Mouse (Mus musculus) intestine, embryonic 15.5 days (tissue): ENCODE measurements at regions not wholly inside any gene's neighbourhood (a gene's known extent, or its start where the extent isn't known, plus 50 kb on each side); places are given as distances from the start of the nearest gene placed in this dataset.

ENCODE experiments used
- ATAC-seq: fragments of 200-750 bp; cut with Nextera tagmentation; 2 replicates; pipeline ENCODE4 v1.8.0; 2017; ENCODE audit warnings: moderate TSS enrichment, moderate library complexity
- H3K27ac ChIP-seq: fragments of 300-500 bp; sonication (generic); 2 replicates; pipeline ENCODE4 v1.5.1; 2015; ENCODE audit warnings: mild to moderate bottlenecking, inconsistent platforms
- H3K27me3 ChIP-seq: fragments of 300-500 bp; sonication (generic); replicated peaks from 2 replicates; pipeline ENCODE4 v1.6.1; 2015; ENCODE audit warnings: inconsistent platforms
- H3K36me3 ChIP-seq: fragments of 300-500 bp; sonication (generic); 2 replicates; pipeline ENCODE4 v1.6.1; 2015; ENCODE audit warnings: inconsistent platforms
- H3K4me1 ChIP-seq: fragments of 300-500 bp; sonication (generic); replicated peaks from 2 replicates; pipeline ENCODE4 v1.6.1; 2015; ENCODE audit warnings: inconsistent platforms
- H3K4me2 ChIP-seq: fragments of 300-500 bp; sonication (generic); replicated peaks from 2 replicates; pipeline ENCODE4 v1.6.1; 2015; ENCODE audit warnings: mild to moderate bottlenecking, inconsistent platforms
- H3K4me3 ChIP-seq: fragments of 300-500 bp; sonication (generic); replicated peaks from 2 replicates; pipeline ENCODE4 v1.5.1; 2015; ENCODE audit warnings: inconsistent platforms
- H3K9ac ChIP-seq: fragments of 300-500 bp; sonication (generic); 2 replicates; pipeline ENCODE4 v1.6.1; 2015; ENCODE audit warnings: inconsistent platforms
- H3K9me3 ChIP-seq: fragments of 300-500 bp; sonication (generic); 2 replicates; pipeline ENCODE4 v1.6.1; 2016; ENCODE audit warnings: inconsistent platforms
- WGBS: fragments of 180-500 bp; shearing (Covaris S2); methylation state at CpG from one replicate; pipeline ENCODE4 v1.1.7; 2015; 5-methylcytosine and 5-hydroxymethylcytosine counted together

DNA sequence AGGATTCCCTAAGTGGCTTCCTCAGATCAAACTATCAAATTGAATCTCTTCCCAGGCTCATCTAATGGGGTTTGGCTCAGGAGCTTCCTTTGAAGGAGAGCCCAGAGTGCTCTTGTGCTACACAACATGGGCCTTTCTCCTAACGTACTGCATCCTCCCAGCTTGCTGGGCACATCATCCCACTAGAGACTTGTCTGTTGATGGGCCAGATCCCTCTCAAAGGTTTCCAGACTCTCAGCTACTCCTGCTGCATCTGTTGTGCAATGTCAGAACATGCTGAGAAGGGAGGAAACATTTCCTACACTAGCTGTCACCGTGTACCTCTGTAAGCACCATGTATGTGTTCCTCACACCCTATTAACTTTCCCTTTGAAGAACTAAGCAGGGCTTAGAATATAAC, 605.0 kb upstream of the Adamts9 start:
- Histone ChIP-seq H3K4me2 (no peak overlapping the region), H3K9me3 (no peaks in the 10 kb centered on the region), H3K4me1 (no peaks in the 10 kb centered on the region), H3K4me3 (no peak overlapping the region), H3K27ac (no peak overlapping the region), H3K27me3 (no peaks in the 10 kb centered on the region), H3K36me3 (no peaks in the 10 kb centered on the region), H3K9ac (no peak overlapping the region)
- ATAC-seq = no peak
- 75% methylated on average over 2 of the region's 2 CpGs for WGBS

DNA sequence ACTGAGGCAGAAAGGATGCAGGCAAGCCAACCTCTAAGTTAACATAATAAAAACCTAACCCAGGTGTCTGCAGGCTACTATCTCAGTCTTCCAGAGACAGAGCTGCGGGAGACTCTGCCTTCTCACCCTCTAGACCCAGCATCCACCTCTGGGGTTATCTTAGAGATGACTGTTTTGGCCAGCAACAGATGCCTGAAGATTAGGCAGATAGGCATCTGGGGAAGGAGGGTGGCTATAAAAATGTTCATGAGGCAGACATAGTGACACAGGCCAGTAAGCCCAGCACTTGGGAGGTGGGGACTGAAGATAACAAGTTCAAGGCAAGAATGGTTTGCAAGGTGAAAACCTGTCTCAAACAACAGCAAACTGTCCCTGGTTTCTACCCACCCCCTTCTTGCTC, 601.0 kb upstream of the Adamts9 start:
- no peaks in the 10 kb centered on the region for H3K4me1 ChIP-seq
- H3K27ac ChIP-seq = no peak overlapping the region
- ATAC-seq = no peak
- no peaks in the 10 kb centered on the region for H3K27me3 ChIP-seq
- H3K4me3 ChIP-seq = no peak overlapping the region
- WGBS = 41% methylated on average over 1 of the region's 1 CpGs
- H3K9ac ChIP-seq = no peak overlapping the region
- no peaks in the 10 kb centered on the region for H3K36me3 ChIP-seq
- H3K9me3 ChIP-seq = no peaks in the 10 kb centered on the region
- H3K4me2 ChIP-seq = no peak overlapping the region

DNA sequence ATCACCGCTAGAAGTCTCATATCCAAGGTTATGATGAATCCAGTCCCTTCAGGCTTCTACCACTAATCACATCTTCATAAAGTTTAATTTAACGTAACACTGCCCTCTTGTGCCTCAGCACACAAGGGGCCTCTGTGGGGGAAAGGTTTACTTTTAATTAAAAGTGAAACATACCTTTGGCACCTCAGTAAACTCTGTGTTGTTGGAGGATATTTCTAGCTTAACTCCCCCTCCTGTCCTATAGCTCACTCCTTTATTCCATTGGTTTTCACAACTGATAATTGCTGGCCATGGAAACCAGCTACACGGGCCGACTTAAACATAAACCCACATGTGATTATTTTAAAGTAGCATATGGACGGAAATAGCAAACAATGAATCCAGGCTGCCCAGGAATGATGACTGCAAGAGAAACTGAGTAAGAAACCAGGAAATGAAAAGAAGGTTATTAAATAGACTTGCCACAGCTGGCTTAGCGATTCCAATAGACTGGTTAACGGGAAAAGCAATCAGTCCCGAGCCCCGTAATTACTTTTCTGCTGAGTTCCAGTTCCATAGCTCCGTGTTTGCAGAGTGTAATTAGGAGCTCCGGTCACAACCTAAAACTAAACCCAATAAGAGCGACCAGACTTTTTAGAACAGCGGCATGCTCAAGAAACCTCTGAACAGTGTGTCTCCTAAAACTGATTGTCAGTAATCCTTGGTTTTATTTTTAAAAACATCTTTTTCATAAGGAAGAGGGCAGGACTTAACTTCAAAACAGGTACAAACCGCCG, 600.2 kb upstream of the Adamts9 start:
- Histone ChIP-seq H3K27me3 (no peaks in the 10 kb centered on the region), H3K36me3 (no peaks in the 10 kb centered on the region), H3K9ac (no peak overlapping the region), H3K9me3 (no peaks in the 10 kb centered on the region), H3K27ac (no peak overlapping the region), H3K4me1 (no peaks in the 10 kb centered on the region), H3K4me3 (no peak overlapping the region), H3K4me2 (peak overlapping the region; percentile 41)
- WGBS = 34% methylated on average over 15 of the region's 15 CpGs
- ATAC-seq = 0 out of 2 replicates have a peak, but pooled peaks have one; percentile 31

DNA sequence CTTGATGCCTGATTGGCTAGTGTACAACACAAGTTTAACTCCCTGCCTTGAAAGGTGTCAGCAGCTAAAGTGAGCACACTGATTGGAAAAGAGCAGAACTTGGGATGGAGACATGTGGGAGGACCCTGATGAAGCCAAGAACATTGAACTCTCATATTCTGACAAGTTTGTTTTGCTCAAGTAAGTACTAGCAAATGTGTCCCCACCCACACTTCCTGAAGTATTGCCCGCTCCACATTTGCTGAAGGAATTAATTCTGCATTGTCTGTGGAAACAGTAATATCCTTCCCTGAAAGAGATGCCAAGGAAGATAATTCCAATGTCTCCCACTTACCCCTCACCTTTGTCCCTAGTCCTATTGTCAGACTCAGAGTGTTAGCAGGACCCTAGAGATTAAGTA, 596.3 kb upstream of the Adamts9 start:
- Histone ChIP-seq H3K9ac (no peak overlapping the region), H3K27me3 (no peaks in the 10 kb centered on the region), H3K4me1 (no peaks in the 10 kb centered on the region), H3K4me3 (no peak overlapping the region), H3K27ac (no peak overlapping the region), H3K4me2 (no peak overlapping the region), H3K36me3 (no peaks in the 10 kb centered on the region), H3K9me3 (no peaks in the 10 kb centered on the region)
- 80% methylated on average over 1 of the region's 1 CpGs for WGBS
- ATAC-seq = no peak

DNA sequence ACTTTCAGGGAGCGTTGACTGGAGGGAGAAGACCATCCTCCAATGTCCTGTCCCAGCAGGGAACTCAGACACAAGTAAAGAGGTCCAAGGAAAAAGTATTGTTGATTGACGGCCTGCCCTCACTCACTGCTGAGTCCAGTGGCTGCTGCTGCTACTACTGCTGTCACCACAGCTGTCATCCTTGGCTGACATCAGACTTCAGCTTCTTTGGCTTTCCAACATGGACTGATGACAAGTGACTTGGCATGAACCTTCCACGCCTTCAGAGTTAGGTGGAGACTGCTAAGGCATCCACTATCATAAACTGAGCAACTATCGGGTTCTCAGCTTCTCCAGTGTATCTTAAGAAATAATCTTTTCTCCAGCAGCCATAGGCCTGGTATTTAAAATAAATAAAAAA, 595.9 kb upstream of the Adamts9 start:
- Histone ChIP-seq H3K4me3 (no peak overlapping the region), H3K27me3 (no peaks in the 10 kb centered on the region), H3K9ac (no peak overlapping the region), H3K36me3 (no peaks in the 10 kb centered on the region), H3K27ac (no peak overlapping the region), H3K4me2 (no peak overlapping the region), H3K9me3 (no peaks in the 10 kb centered on the region), H3K4me1 (no peaks in the 10 kb centered on the region)
- WGBS = 92% methylated on average over 4 of the region's 4 CpGs
- no peak for ATAC-seq

DNA sequence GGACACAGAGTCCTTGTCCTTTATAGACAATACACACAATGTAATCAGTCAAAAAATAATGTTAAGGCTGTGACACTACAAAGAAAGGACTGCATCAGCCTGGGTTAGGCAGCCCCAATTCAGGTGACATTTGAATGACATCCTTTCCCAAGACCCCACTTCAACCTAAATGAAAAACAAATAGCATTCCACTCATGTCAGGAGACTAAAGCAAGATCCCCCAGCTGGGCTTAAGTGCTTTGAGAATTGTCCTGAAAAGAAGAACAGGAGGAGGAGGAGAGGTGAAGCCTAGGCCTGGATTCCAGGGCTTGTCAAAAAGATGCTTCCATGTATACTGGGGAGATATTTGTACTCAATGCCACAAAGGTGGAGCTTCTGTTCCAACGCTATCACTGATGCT, 594.7 kb upstream of the Adamts9 start:
- ATAC-seq = no peak
- Histone ChIP-seq H3K4me3 (no peak overlapping the region), H3K27me3 (no peaks in the 10 kb centered on the region), H3K27ac (no peak overlapping the region), H3K4me2 (no peak overlapping the region), H3K4me1 (no peaks in the 10 kb centered on the region), H3K9ac (no peak overlapping the region), H3K9me3 (no peaks in the 10 kb centered on the region), H3K36me3 (no peaks in the 10 kb centered on the region)
- 53% methylated on average over 1 of the region's 1 CpGs for WGBS

DNA sequence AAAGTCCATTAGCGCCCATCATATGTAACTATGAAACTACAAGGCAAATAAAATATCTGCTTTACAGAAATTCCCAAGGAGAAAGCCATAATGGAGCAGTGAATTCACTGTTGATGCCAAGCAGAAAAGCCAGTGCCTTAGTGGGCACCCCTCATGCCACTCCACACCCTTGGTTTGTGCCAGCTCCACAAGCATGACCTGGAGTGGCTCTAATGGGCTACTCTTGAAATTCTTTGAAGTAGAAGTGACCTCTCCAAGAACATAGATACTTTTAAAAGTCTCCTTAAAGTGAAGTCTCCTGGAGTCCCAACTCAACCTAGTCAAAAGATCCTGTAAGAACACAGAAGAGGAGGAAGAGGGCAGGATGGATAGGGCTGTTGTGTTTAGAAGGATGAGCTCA, 593.8 kb upstream of the Adamts9 start:
- Histone ChIP-seq H3K27ac (no peak overlapping the region), H3K4me1 (no peaks in the 10 kb centered on the region), H3K4me2 (no peak overlapping the region), H3K27me3 (no peaks in the 10 kb centered on the region), H3K36me3 (no peaks in the 10 kb centered on the region), H3K4me3 (no peak overlapping the region), H3K9me3 (no peaks in the 10 kb centered on the region), H3K9ac (no peak overlapping the region)
- WGBS = 91% methylated on average over 1 of the region's 1 CpGs
- ATAC-seq = no peak

DNA sequence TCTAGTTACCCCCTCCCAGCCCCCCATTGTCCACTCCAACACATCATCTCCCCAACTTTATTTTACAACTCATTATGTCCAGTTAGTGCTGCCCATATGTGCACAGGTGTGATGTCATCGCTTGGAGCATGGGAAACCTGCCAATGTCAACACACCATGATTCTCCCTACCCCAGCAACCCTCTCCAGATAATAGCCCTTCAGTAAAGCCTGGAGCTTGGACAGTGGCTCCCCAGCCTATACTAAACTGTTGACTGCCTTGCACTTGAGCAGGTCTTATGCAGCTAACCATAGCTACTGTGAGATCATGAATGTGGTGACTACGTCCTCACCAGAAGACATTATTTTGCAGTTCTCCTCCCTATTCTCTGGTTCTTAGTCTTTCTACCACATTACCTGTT, 570.5 kb upstream of the Adamts9 start:
- H3K27me3 ChIP-seq = no peaks in the 10 kb centered on the region
- H3K36me3 ChIP-seq = no peaks in the 10 kb centered on the region
- H3K9me3 ChIP-seq = no peaks in the 10 kb centered on the region
- no peak overlapping the region for H3K4me2 ChIP-seq
- H3K4me1 ChIP-seq = no peaks in the 10 kb centered on the region
- H3K27ac ChIP-seq = no peak overlapping the region
- H3K4me3 ChIP-seq = no peak overlapping the region
- ATAC-seq = no peak
- WGBS = 84% methylated on average over 2 of the region's 2 CpGs
- H3K9ac ChIP-seq = no peak overlapping the region

DNA sequence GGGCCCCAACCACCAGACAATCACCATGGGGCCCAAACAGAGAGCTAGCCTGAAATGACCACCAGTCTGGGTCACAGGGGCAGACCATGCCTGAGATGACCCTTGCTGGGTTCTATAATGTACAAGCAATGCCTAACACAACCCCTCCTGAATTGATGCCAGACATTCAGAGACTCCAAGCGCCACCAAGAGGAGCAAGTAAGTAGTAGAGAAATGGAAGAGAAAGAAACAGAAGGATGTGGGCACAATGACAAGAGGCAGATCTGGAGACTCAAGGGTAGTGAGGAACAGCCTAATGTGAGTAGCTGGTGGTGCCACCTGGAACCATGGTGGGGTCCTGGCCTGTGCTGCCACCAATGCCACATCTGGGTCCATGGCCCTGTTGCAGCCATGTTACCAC, 566.6 kb upstream of the Adamts9 start:
- H3K9me3 ChIP-seq = no peaks in the 10 kb centered on the region
- H3K27me3 ChIP-seq = no peaks in the 10 kb centered on the region
- 75% methylated on average over 1 of the region's 1 CpGs for WGBS

DNA sequence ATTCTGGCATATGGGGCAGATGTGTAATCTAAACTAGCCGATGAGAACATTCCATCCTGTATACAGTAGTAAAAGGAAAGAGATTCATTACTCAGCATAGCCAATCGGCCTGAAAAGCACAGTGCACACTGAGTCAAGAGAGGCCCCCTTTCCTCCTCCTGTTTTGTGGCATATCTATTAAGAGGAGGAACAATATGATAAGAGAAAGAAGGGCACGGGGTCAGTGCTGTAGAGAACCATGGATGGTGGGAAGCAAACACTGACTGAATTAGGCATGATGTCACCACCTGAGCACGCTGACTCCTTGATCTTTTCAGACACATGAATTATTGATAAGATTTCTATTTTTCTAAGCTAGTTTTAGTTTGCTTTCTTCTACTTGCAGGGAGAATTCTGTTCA, 554.5 kb upstream of the Adamts9 start:
- ATAC-seq = no peak
- Histone ChIP-seq H3K9ac (no peak overlapping the region), H3K9me3 (no peaks in the 10 kb centered on the region), H3K4me3 (no peak overlapping the region), H3K27ac (no peak overlapping the region), H3K4me2 (no peak overlapping the region), H3K27me3 (no peaks in the 10 kb centered on the region), H3K4me1 (no peaks in the 10 kb centered on the region), H3K36me3 (no peaks in the 10 kb centered on the region)
- WGBS = 58% methylated on average over 4 of the region's 4 CpGs

More for the DNA sequence above, 566.6 kb upstream of the Adamts9 start:
- Histone ChIP-seq H3K4me2 (no peak overlapping the region), H3K36me3 (no peaks in the 10 kb centered on the region), H3K27ac (no peak overlapping the region), H3K4me1 (no peaks in the 10 kb centered on the region), H3K4me3 (no peak overlapping the region), H3K9ac (no peak overlapping the region)
- ATAC-seq = no peak

DNA sequence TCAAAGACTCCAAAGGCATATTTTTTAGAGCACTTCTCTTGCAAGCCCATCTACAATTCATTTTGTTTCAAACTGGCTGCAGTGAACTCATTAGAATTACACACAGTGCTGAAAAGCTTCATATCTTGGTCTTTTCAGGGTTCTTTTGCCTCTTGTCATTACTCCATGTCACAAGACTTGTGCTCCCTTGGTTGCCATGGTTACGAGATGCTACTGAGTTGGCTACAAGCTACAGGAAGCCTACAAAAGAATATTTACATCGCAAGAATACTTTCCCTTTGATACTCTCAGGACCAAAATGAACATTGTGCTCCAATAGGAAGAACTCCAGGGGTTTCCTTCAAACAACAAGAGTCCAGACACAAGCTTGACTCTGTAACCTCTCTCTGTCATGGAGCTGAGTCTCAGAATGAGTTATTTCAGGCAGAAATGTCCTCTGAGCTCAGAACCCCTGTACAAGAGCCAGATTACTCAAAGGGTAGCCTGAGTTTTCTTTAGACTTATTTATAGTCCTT, 545.2 kb upstream of the Adamts9 start:
- no peak for ATAC-seq
- Histone ChIP-seq H3K4me3 (no peak overlapping the region), H3K9me3 (no peaks in the 10 kb centered on the region), H3K4me2 (no peak overlapping the region), H3K36me3 (no peaks in the 10 kb centered on the region), H3K9ac (no peak overlapping the region), H3K4me1 (no peaks in the 10 kb centered on the region), H3K27me3 (no peaks in the 10 kb centered on the region), H3K27ac (no peak overlapping the region)
- WGBS = 79% methylated on average over 2 of the region's 2 CpGs

DNA sequence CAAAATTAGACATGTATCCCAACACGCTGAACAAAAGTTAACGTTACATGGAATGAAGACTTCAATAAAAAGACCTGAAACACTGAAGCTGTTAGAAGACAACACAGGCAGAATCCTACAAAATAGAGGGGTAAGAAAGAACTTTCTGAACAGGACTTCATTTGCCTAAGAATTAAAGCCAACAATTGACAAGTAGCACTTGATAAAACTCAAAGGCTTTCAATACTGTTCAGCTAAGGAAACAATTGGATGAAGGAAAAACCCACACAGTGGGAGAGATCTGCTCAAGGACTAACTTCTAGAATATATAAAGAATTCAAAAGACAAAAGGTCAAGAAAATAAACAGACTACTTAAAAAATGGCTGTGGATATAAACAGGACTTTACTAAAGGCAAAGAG, 535.2 kb upstream of the Adamts9 start:
- H3K36me3 ChIP-seq = no peaks in the 10 kb centered on the region
- no peak overlapping the region for H3K9ac ChIP-seq
- H3K4me1 ChIP-seq = no peaks in the 10 kb centered on the region
- no peak overlapping the region for H3K27ac ChIP-seq
- no peak for ATAC-seq
- no peak overlapping the region for H3K4me2 ChIP-seq
- no peak overlapping the region for H3K4me3 ChIP-seq
- H3K9me3 ChIP-seq = no peaks in the 10 kb centered on the region
- H3K27me3 ChIP-seq = no peaks in the 10 kb centered on the region
- WGBS = 92% methylated on average over 2 of the region's 2 CpGs

DNA sequence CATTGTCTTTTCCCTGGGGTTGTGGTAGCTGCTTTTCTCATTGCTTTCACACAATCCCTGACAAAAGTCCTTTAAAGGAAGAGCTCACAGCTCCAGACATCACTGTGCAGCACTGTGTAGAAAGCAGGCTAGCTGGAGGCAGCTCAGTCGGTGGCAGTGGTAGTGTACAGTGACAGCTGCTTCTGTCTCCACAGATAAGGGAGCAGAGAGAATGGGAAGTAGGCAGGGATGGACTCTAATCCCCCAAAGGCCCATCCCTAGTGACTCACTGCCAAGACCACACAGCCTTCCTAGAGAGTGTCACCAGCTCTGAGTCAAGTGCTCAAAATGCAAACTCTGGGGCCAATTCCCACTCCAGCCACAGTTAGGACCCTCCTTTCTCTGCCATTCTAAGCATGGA, 531.7 kb upstream of the Adamts9 start:
- H3K4me1 ChIP-seq = no peaks in the 10 kb centered on the region
- H3K36me3 ChIP-seq = no peaks in the 10 kb centered on the region
- H3K9ac ChIP-seq = no peak overlapping the region
- H3K27ac ChIP-seq = no peak overlapping the region
- WGBS = 26% methylated on average over 1 of the region's 1 CpGs
- no peaks in the 10 kb centered on the region for H3K27me3 ChIP-seq
- no peaks in the 10 kb centered on the region for H3K9me3 ChIP-seq
- no peak for ATAC-seq
- no peak overlapping the region for H3K4me3 ChIP-seq
- H3K4me2 ChIP-seq = no peak overlapping the region
